Comparison of ENCODE assay signal across 8 mouse cellular contexts in the genomic region with DNA sequence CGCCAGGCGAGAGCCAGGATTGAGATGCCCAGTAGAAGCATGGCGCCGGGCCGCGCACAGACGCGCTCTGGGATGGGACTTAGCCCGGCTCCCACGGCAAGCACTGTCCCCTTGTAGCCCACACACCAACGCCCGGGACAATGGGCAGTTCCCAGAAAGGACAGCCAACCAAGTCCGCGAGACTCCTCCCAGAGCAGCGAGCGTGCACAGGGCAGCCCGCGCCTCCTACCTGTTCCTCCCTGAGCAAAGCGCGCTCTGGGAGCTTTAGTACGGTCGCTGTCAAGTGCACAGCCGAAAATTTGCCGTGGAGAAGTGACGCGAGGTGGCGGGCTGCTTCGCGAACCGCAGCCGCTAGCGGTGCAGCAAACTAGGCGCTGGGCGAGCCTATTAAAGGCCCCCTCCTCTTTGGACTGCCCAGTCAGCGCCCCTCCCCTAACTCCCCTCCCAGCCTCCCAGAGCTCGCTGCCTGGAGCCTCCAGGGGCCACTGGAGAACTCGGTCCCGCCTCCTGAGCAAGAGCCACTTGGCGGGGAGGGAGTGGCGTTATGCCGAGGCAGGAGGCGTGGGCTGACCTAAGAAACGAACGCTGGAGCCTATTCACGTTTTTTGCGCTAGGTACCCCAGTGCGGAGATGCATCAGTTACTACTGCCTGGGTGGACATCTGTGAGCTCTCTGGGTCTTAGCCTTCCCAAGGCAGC. TPM values are rescaled to one million over a fixed set of nuclear protein-coding genes. Genes with fewer than 3 reads are reported as not detected.
DNase-seq lines count a peak whose midpoint lies in the region; ATAC-seq and TF ChIP-seq lines count a peak whose summit lies in the region.

A gene (minus strand): TSS at position 256 of the 698 bp plus-strand sequence.

- peaks cover 44% of the 10 kb centered on the region for H3K27me3 ChIP-seq in hindbrain, embryonic 12.5 days
- peaks cover 32% of the 10 kb centered on the region for H3K27me3 ChIP-seq in limb, embryonic 12.5 days
- H3K27me3 ChIP-seq in midbrain, embryonic 13.5 days = peaks cover 39% of the 10 kb centered on the region

- TF ChIP-seq CTCF in gastrocnemius, adult 2 months (IDR thresholded peaks at IDR 0.05) = no peak; the same call in 1 of the 2 replicates

- peak within 1 kb of the TSS; percentile 78 for H3K4me3 ChIP-seq in gastrocnemius, adult 2 months
- peak within 1 kb of the TSS; percentile 51 for H3K4me3 ChIP-seq in hindbrain, embryonic 12.5 days
- H3K4me3 ChIP-seq in limb, embryonic 12.5 days (replicated peaks) = peak within 1 kb of the TSS; percentile 62
- peak within 1 kb of the TSS; percentile 45 for H3K4me3 ChIP-seq in midbrain, embryonic 13.5 days (replicated peaks)

- peaks cover 18% of the 10 kb centered on the region for H3K4me1 ChIP-seq in hindbrain, embryonic 12.5 days
- H3K4me1 ChIP-seq in limb, embryonic 12.5 days (replicated peaks) = peaks cover 26% of the 10 kb centered on the region
- H3K4me1 ChIP-seq in midbrain, embryonic 13.5 days (replicated peaks) = peaks cover 27% of the 10 kb centered on the region

- H3K9ac ChIP-seq in hindbrain, embryonic 12.5 days = peak within 1 kb of the TSS; percentile 54
- peak within 1 kb of the TSS; percentile 66 for H3K9ac ChIP-seq in limb, embryonic 12.5 days (replicated peaks)
- H3K9ac ChIP-seq in midbrain, embryonic 13.5 days (replicated peaks) = peak within 1 kb of the TSS; percentile 53

- H3K4me2 ChIP-seq in hindbrain, embryonic 12.5 days (replicated peaks) = peak within 1 kb of the TSS; percentile 96
- H3K4me2 ChIP-seq in limb, embryonic 12.5 days = peak within 1 kb of the TSS; percentile 91
- peak within 1 kb of the TSS; percentile 81 for H3K4me2 ChIP-seq in midbrain, embryonic 13.5 days (replicated peaks)

- no peaks in the 10 kb centered on the region for H3K36me3 ChIP-seq in hindbrain, embryonic 12.5 days
- no peaks in the 10 kb centered on the region for H3K36me3 ChIP-seq in limb, embryonic 12.5 days
- H3K36me3 ChIP-seq in midbrain, embryonic 13.5 days = no peaks in the 10 kb centered on the region

- peak; percentile 59; the same call in 1 of the 2 replicates for ATAC-seq in hindbrain, embryonic 12.5 days (ENCODE audit: low FRiP score)
- ATAC-seq in limb, embryonic 12.5 days (ENCODE audit: insufficient number of reproducible peaks, insufficient read depth, low FRiP score, low TSS enrichment, low read depth) = peak; percentile 82
- peak; percentile 71 for ATAC-seq in midbrain, embryonic 13.5 days

- peak within 1 kb of the TSS; percentile 78 for H3K27ac ChIP-seq in gastrocnemius, adult 2 months
- no peak within 1 kb of the TSS for H3K27ac ChIP-seq in hindbrain, embryonic 12.5 days
- H3K27ac ChIP-seq in limb, embryonic 12.5 days = peak within 1 kb of the TSS; percentile 64
- no peak within 1 kb of the TSS for H3K27ac ChIP-seq in midbrain, embryonic 13.5 days

- peak; percentile 69 to 88 for DNase-seq in adrenal gland, adult (ENCODE audit: inconsistent age in 2 of 2, low spot score in 1 of 2)
- DNase-seq in cerebellum, postnatal 10 days = peak; percentile 55 to 69
- DNase-seq in gastrocnemius, adult 2 months = peak; percentile 86
- peak; percentile 60 for DNase-seq in testis, postnatal 14 days (ENCODE audit: low spot score)
- DNase-seq in thymus, postnatal 36 days = no peak

- WGBS in hindbrain, embryonic 12.5 days = under 1% methylated on average over 46 of the region's 47 CpGs
- under 1% methylated on average over 46 of the region's 47 CpGs for WGBS in limb, embryonic 12.5 days
- WGBS in midbrain, embryonic 13.5 days = under 1% methylated on average over 47 of the region's 47 CpGs

- no peaks in the 10 kb centered on the region for H3K9me3 ChIP-seq in hindbrain, embryonic 12.5 days (replicated peaks)
- no peaks in the 10 kb centered on the region for H3K9me3 ChIP-seq in limb, embryonic 12.5 days
- H3K9me3 ChIP-seq in midbrain, embryonic 13.5 days = no peaks in the 10 kb centered on the region

- intact Hi-C loops in gastrocnemius, adult 2 months (cut with DNase I) = loop anchor here (10.0 kb wide), 2 partner anchors 208 to 368 kb away; no protein-coding TSS in a partner anchor

RNA-seq across cellular contexts. Expression of the gene that starts here (rescaled TPM):
- total RNA-seq in gastrocnemius, adult 2 months (2021) = 1 to 10 TPM; 1.3 to 3.0 TPM
- polyA plus RNA-seq in hindbrain, embryonic 12.5 days (2016; fragmentation: Nextera tagmentation; extraction: Ambion mirVana) = 9.6 and 15.2 TPM in 2 replicates
- 16.6 and 21.9 TPM in 2 replicates for polyA plus RNA-seq in limb, embryonic 12.5 days (2016; fragmentation: Nextera tagmentation; extraction: Ambion mirVana)
- polyA plus RNA-seq in midbrain, embryonic 13.5 days (2015; fragmentation: Nextera tagmentation; extraction: Ambion mirVana) = 2.9 and 3.2 TPM in 2 replicates

Comparison
In these comparisons a context has a peak if more than half of its experiments do, and no peak if none do; other contexts are left out.
1. DNase-seq: peak in adrenal gland, adult (2 of 2), cerebellum, postnatal 10 days (2 of 2), gastrocnemius, adult 2 months (single experiment) and testis, postnatal 14 days (single experiment); none in thymus, postnatal 36 days (0 of 2).
2. H3K27ac ChIP-seq: peak in gastrocnemius, adult 2 months (single experiment) and limb, embryonic 12.5 days (single experiment); none in hindbrain, embryonic 12.5 days (single experiment) and midbrain, embryonic 13.5 days (single experiment).
3. Peak in every context shown above with its lines, with median percentiles within 50 percentile points of each other: H3K4me3 ChIP-seq, ATAC-seq, H3K4me2 ChIP-seq and H3K9ac ChIP-seq.